Mouse (Mus musculus) stomach, embryonic 16.5 days (tissue): ENCODE measurements around the gene Rer1. TPM values are rescaled to one million over a fixed set of nuclear protein-coding genes. Genes with fewer than 3 reads are reported as not detected.

Experiments
- ATAC-seq: fragments of 200-750 bp; cut with Nextera tagmentation; 2 replicates; pipeline ENCODE4 v1.8.0; 2017; ENCODE audit warnings: moderate number of reproducible peaks, moderate TSS enrichment; ENCODE audit not compliant: insufficient read depth, low FRiP score
- H3K27ac ChIP-seq: fragments of 300-500 bp; sonication (generic); 2 replicates; pipeline ENCODE4 v1.5.1; 2014; ENCODE audit warnings: low read length
- H3K27me3 ChIP-seq: fragments of 300-500 bp; sonication (generic); 2 replicates; pipeline ENCODE4 v1.6.1; 2014; ENCODE audit warnings: low read length, control low read depth, mixed read lengths; ENCODE audit not compliant: control insufficient read depth, insufficient read depth
- H3K36me3 ChIP-seq: fragments of 300-500 bp; sonication (generic); 2 replicates; pipeline ENCODE4 v1.6.1; 2014; ENCODE audit warnings: low read length; ENCODE audit not compliant: control insufficient read depth, insufficient read depth
- H3K4me1 ChIP-seq: fragments of 300-500 bp; sonication (generic); 2 replicates; pipeline ENCODE4 v1.6.1; 2014; ENCODE audit warnings: low read length, control low read depth, mixed read lengths; ENCODE audit not compliant: control insufficient read depth, insufficient read depth
- H3K4me2 ChIP-seq: fragments of 300-500 bp; sonication (generic); 2 replicates; pipeline ENCODE4 v1.6.1; 2014; ENCODE audit warnings: low read depth, low read length, mixed read lengths
- H3K4me3 ChIP-seq: fragments of 300-500 bp; sonication (generic); replicated peaks from 2 replicates; pipeline ENCODE4 v1.5.1; 2014; ENCODE audit warnings: mild to moderate bottlenecking, low read length
- H3K9ac ChIP-seq: fragments of 300-500 bp; sonication (generic); 2 replicates; pipeline ENCODE4 v1.6.1; 2014; ENCODE audit warnings: low read length
- H3K9me3 ChIP-seq: fragments of 300-500 bp; sonication (generic); replicated peaks from 2 replicates; pipeline ENCODE4 v1.6.1; 2016; ENCODE audit warnings: low read length, control low read depth; ENCODE audit not compliant: control insufficient read depth
- WGBS: fragments of 180-500 bp; shearing (Covaris S2); extraction: QIAGEN DNeasy Blood & Tissue Kit; methylation state at CpG from one replicate; pipeline ENCODE4 v1.1.7; 2014; 5-methylcytosine and 5-hydroxymethylcytosine counted together
- polyA plus RNA-seq: library from polyadenylated mRNA; unstranded; fragments of >200 nt; fragmentation: Nextera tagmentation; extraction: Ambion mirVana; gene quantifications from 2 replicates; pipeline ENCODE4 v1.2.1, GENCODE M21; 2015

Rer1 gene
- polyA plus RNA-seq, result 171 and 183 TPM in 2 replicates

GRCm38 (mm10) chr4:155086108-155087024, at the start of gene Rer1, which contains the start of gene Morn1:
Rer1 (minus strand) TSS chr4:155086382.
Morn1 (plus strand) TSS chr4:155086577.
- peak within 1 kb of the TSS; percentile 97 for H3K4me2 ChIP-seq
- peaks cover 10% of the 10 kb centered on the region; the same call in 1 of the 2 replicates for H3K36me3 ChIP-seq
- peak within 1 kb of the TSS; percentile 79 for H3K4me3 ChIP-seq
- ATAC-seq, result peak; percentile 98
- under 1% methylated on average over 85 of the region's 85 CpGs for WGBS
- H3K9me3 ChIP-seq, result no peaks in the 10 kb centered on the region
- peaks cover 22% of the 10 kb centered on the region for H3K4me1 ChIP-seq
- H3K27me3 ChIP-seq, result no peaks in the 10 kb centered on the region
- peak within 1 kb of the TSS; percentile 91 for H3K9ac ChIP-seq
- H3K27ac ChIP-seq, result peak within 1 kb of the TSS; percentile 94

GRCm38 (mm10) chr4:155134686-155135172, 48.5 kb upstream of the Rer1 start:
- Histone ChIP-seq H3K9me3 (no peaks in the 10 kb centered on the region), H3K36me3 (no peaks in the 10 kb centered on the region), H3K27ac (no peak overlapping the region), H3K4me3 (no peak overlapping the region), H3K9ac (no peak overlapping the region), H3K4me2 (no peak overlapping the region), H3K27me3 (no peaks in the 10 kb centered on the region), H3K4me1 (peaks cover 30% of the 10 kb centered on the region)
- no peak for ATAC-seq
- WGBS, result 84% methylated on average over 7 of the region's 7 CpGs

GRCm38 (mm10) chr4:155133658-155134417, 47.7 kb upstream of the Rer1 start:
- Histone ChIP-seq H3K27ac (peak overlapping the region; percentile 88), H3K9ac (peak overlapping the region; percentile 49; the same call in 1 of the 2 replicates), H3K4me3 (no peak overlapping the region), H3K27me3 (no peaks in the 10 kb centered on the region), H3K9me3 (no peaks in the 10 kb centered on the region), H3K4me1 (peaks cover 35% of the 10 kb centered on the region), H3K36me3 (no peaks in the 10 kb centered on the region), H3K4me2 (no peak overlapping the region)
- WGBS, result 27% methylated on average over 20 of the region's 20 CpGs
- ATAC-seq, result peak; percentile 70

- Histone ChIP-seq H3K9me3 (no peaks in the 10 kb centered on the region), H3K4me2 (no peak overlapping the region), H3K4me1 (peaks cover 35% of the 10 kb centered on the region), H3K36me3 (no peaks in the 10 kb centered on the region), H3K27ac (peak overlapping the region; percentile 88), H3K9ac (no peak overlapping the region; the same call in 1 of the 2 replicates), H3K27me3 (no peaks in the 10 kb centered on the region), H3K4me3 (no peak overlapping the region)
- no peak for ATAC-seq
- 50% methylated on average over 3 of the region's 3 CpGs for WGBS
These were observed 47.0 kb upstream of the Rer1 start for GRCm38 (mm10) chr4:155133188-155133587.

GRCm38 (mm10) chr4:155130616-155131015, 44.4 kb upstream of the Rer1 start:
- H3K27ac ChIP-seq, result peak overlapping the region; percentile 82
- no peaks in the 10 kb centered on the region for H3K36me3 ChIP-seq
- H3K9ac ChIP-seq, result no peak overlapping the region
- H3K4me1 ChIP-seq, result peaks cover 31% of the 10 kb centered on the region
- H3K4me3 ChIP-seq, result no peak overlapping the region
- H3K9me3 ChIP-seq, result no peaks in the 10 kb centered on the region
- 54% methylated on average over 7 of the region's 7 CpGs for WGBS
- ATAC-seq, result no peak
- no peaks in the 10 kb centered on the region for H3K27me3 ChIP-seq
- no peak overlapping the region for H3K4me2 ChIP-seq

GRCm38 (mm10) chr4:155129996-155130395, 43.8 kb upstream of the Rer1 start:
- H3K9me3 ChIP-seq, result no peaks in the 10 kb centered on the region
- 54% methylated on average over 14 of the region's 14 CpGs for WGBS
- ATAC-seq, result peak; percentile 62; the same call in 1 of the 2 replicates
- no peaks in the 10 kb centered on the region for H3K27me3 ChIP-seq
- no peak overlapping the region for H3K4me2 ChIP-seq
- H3K4me3 ChIP-seq, result no peak overlapping the region
- H3K27ac ChIP-seq, result peak overlapping the region; percentile 82
- no peaks in the 10 kb centered on the region for H3K36me3 ChIP-seq
- H3K4me1 ChIP-seq, result peaks cover 31% of the 10 kb centered on the region
- H3K9ac ChIP-seq, result peak overlapping the region; percentile 43

GRCm38 (mm10) chr4:155129132-155129917, 43.1 kb upstream of the Rer1 start:
- Histone ChIP-seq H3K4me1 (peaks cover 31% of the 10 kb centered on the region), H3K27me3 (no peaks in the 10 kb centered on the region), H3K9me3 (no peaks in the 10 kb centered on the region), H3K4me3 (no peak overlapping the region), H3K36me3 (no peaks in the 10 kb centered on the region), H3K9ac (peak overlapping the region; percentile 43), H3K27ac (peak overlapping the region; percentile 82), H3K4me2 (no peak overlapping the region)
- WGBS, result 90% methylated on average over 10 of the region's 10 CpGs
- ATAC-seq, result no peak

- 84% methylated on average over 15 of the region's 15 CpGs for WGBS
- no peak for ATAC-seq
- Histone ChIP-seq H3K9me3 (no peaks in the 10 kb centered on the region), H3K4me2 (no peak overlapping the region), H3K9ac (no peak overlapping the region), H3K27me3 (no peaks in the 10 kb centered on the region), H3K36me3 (no peaks in the 10 kb centered on the region), H3K27ac (no peak overlapping the region), H3K4me3 (no peak overlapping the region), H3K4me1 (peaks cover 22% of the 10 kb centered on the region)
These were observed 42.2 kb upstream of the Rer1 start for GRCm38 (mm10) chr4:155128411-155128810.
